Mouse (Mus musculus) forebrain, embryonic 14.5 days (tissue): ENCODE results near the gene Tspo2. TPM values are rescaled to one million over a fixed set of nuclear protein-coding genes. Genes with fewer than 3 reads are reported as not detected.

ENCODE experiments used
- ATAC-seq: fragments of 200-750 bp; cut with Nextera tagmentation; 2 replicates; pipeline ENCODE4 v1.8.0; 2017; ENCODE audit warnings: mild to moderate bottlenecking, moderate library complexity
- DNase-seq: peaks from one replicate; pipeline ENCODE4 v3.0.0-alpha.2; 2015; ENCODE audit warnings: low spot score
- H3K27ac ChIP-seq: fragments of 300-500 bp; sonication (generic); 2 replicates; pipeline ENCODE4 v1.5.1; 2014; ENCODE audit warnings: low read depth, mild to moderate bottlenecking, control low read depth, low read length, moderate library complexity
- H3K27me3 ChIP-seq: fragments of 300-500 bp; sonication (generic); replicated peaks from 2 replicates; pipeline ENCODE4 v1.6.1; 2014; ENCODE audit warnings: low read length, control low read depth, mixed read lengths; ENCODE audit not compliant: control insufficient read depth, insufficient read depth
- H3K36me3 ChIP-seq: fragments of 300-500 bp; sonication (generic); 2 replicates; pipeline ENCODE4 v1.6.1; 2014; ENCODE audit warnings: low read length, control low read depth; ENCODE audit not compliant: control insufficient read depth, insufficient read depth
- H3K4me1 ChIP-seq: fragments of 300-500 bp; sonication (generic); 2 replicates; pipeline ENCODE4 v1.6.1; 2014; ENCODE audit warnings: antibody characterized with exemption, low read length, control low read depth; ENCODE audit not compliant: control insufficient read depth, insufficient read depth
- H3K4me2 ChIP-seq: fragments of 300-500 bp; sonication (generic); 2 replicates; pipeline ENCODE4 v1.6.1; 2014; ENCODE audit warnings: mild to moderate bottlenecking, control low read depth, low read length
- H3K4me3 ChIP-seq: fragments of 300-500 bp; sonication (generic); 2 replicates; pipeline ENCODE4 v1.5.1; 2014; ENCODE audit warnings: low read depth, low read length, control low read depth
- H3K9ac ChIP-seq: fragments of 300-500 bp; sonication (generic); 2 replicates; pipeline ENCODE4 v1.6.1; 2014; ENCODE audit warnings: mild to moderate bottlenecking, low read length, control low read depth, moderate library complexity
- H3K9me3 ChIP-seq: fragments of 300-500 bp; sonication (generic); replicated peaks from 2 replicates; pipeline ENCODE4 v1.6.1; 2016; ENCODE audit warnings: low read length, control low read depth, mixed read lengths; ENCODE audit not compliant: control insufficient read depth
- WGBS: fragments of 180-500 bp; shearing (Covaris S2); extraction: QIAGEN DNeasy Blood & Tissue Kit; methylation state at CpG from one replicate; pipeline ENCODE4 v1.1.7; 2014; 5-methylcytosine and 5-hydroxymethylcytosine counted together
- polyA plus RNA-seq: library from polyadenylated mRNA; unstranded; fragments of >200 nt; fragmentation: Nextera tagmentation; extraction: Ambion mirVana; gene quantifications from 2 replicates; pipeline ENCODE4 v1.2.1, GENCODE M21; 2014

Tspo2 gene
- polyA plus RNA-seq, 1 experiment from 2014 or later = 1.6 TPM

DNA sequence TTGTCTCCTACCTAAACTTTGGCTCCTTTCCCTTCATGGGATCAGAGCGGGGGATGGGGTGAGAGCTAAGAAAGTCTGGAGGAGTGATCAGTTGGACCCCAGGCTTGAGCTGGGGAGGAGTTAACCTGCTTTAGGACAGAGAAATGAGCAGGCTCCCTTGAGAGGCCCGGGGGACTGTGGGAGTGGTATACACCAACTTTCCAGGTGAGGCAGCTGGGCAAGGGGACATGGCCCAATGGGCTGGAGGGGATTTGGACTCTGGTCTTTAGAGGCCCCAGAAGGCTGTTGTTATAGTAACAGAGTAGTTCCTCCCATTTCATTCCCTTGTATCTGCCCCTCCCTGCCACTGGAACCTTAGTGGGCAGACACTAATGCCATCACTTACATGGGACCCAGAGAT lies 4.6 kb upstream of the Tspo2 start:
- no peak overlapping the region for H3K4me3 ChIP-seq
- no peaks in the 10 kb centered on the region for H3K36me3 ChIP-seq
- DNase-seq (no peak), ATAC-seq (no peak)
- 91% methylated on average over 2 of the region's 2 CpGs for WGBS
- H3K27me3 ChIP-seq = no peaks in the 10 kb centered on the region
- H3K27ac ChIP-seq = no peak overlapping the region
- peaks cover 4% of the 10 kb centered on the region; the same call in 1 of the 2 replicates for H3K4me1 ChIP-seq
- H3K9me3 ChIP-seq = no peaks in the 10 kb centered on the region
- H3K9ac ChIP-seq = no peak overlapping the region
- H3K4me2 ChIP-seq = no peak overlapping the region

DNA sequence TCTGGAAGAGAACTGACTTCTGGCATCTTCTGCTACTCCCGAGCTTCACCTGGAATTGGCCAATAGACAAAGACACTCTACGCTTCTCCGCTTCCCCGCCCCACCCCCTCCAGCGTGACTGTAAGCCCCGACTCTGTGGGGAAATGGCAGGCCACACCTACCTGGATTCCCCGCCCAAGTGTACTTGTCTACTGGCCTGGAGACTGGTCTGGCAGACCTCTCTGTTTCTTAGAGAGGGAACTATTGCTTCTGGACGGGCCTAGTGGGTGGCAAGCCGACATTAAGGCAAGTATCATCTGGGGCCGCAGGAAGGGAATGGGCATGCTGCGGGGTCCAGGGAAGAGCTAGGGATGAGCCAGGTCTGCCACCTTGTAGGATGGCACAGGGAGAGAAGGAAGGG lies 3.4 kb upstream of the Tspo2 start, which contains the start of gene Unc5cl:
Gene Unc5cl, plus strand, starts transcription at position 214 of the 400 bp plus-strand sequence.
- no peak within 1 kb of the TSS for H3K4me2 ChIP-seq
- WGBS = 52% methylated on average over 11 of the region's 11 CpGs
- ATAC-seq (no peak), DNase-seq (no peak)
- no peaks in the 10 kb centered on the region for H3K9me3 ChIP-seq
- H3K27ac ChIP-seq = no peak within 1 kb of the TSS
- H3K4me3 ChIP-seq = no peak within 1 kb of the TSS
- H3K4me1 ChIP-seq = peaks cover 4% of the 10 kb centered on the region; the same call in 1 of the 2 replicates
- H3K9ac ChIP-seq = no peak within 1 kb of the TSS
- no peaks in the 10 kb centered on the region for H3K36me3 ChIP-seq
- H3K27me3 ChIP-seq = no peaks in the 10 kb centered on the region

DNA sequence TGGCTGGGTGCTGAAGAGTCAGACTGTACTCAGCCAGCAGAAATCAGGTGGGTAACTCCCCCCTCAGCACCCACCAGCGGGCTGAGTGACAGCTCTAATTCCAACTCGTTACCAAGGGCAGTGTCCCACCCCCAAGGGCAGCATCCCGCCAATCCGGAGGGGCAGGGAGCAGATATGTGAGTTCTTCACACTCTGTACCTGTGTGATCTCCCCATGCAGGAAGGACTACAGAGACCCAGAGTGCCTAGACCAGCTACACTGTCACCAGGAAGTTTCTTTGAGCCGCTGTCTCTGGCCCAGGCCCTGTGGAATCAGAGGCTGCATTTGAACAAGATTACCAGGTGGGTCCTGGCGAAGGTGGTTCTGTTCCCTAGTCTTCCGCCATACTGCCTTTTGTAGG lies 2.9 kb upstream of the Tspo2 start:
- DNase-seq = no peak
- H3K9ac ChIP-seq = no peak overlapping the region
- H3K4me2 ChIP-seq = no peak overlapping the region
- no peak for ATAC-seq
- no peaks in the 10 kb centered on the region for H3K36me3 ChIP-seq
- 53% methylated on average over 7 of the region's 7 CpGs for WGBS
- H3K27ac ChIP-seq = no peak overlapping the region
- H3K27me3 ChIP-seq = no peaks in the 10 kb centered on the region
- H3K4me1 ChIP-seq = peaks cover 4% of the 10 kb centered on the region; the same call in 1 of the 2 replicates
- no peak overlapping the region for H3K4me3 ChIP-seq
- H3K9me3 ChIP-seq = no peaks in the 10 kb centered on the region

DNA sequence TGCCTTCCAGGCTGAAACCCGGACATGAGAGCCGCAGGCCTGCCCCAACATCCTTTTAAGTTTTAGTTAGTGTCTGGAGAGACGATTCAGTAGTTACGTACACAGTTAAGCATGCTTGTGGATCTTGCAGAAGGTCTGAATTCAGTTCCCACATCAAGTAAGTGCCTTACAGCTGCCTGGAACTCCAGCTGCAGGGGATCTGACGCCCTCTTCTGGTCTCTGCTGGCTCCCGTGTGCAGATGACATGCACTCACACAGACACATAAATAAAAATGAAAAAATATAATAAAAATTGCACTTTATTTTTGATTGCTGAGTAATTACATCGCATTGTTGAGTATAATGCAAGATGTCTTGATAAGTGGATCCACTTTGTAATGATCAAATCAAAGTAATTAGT lies 2.2 kb upstream of the Tspo2 start:
- no peaks in the 10 kb centered on the region for H3K27me3 ChIP-seq
- no peak overlapping the region for H3K4me2 ChIP-seq
- no peak overlapping the region for H3K4me3 ChIP-seq
- DNase-seq = no peak
- no peak overlapping the region for H3K9ac ChIP-seq
- H3K36me3 ChIP-seq = no peaks in the 10 kb centered on the region
- H3K27ac ChIP-seq = no peak overlapping the region
- H3K4me1 ChIP-seq = peaks cover 4% of the 10 kb centered on the region; the same call in 1 of the 2 replicates
- 72% methylated on average over 7 of the region's 7 CpGs for WGBS
- no peak for ATAC-seq
- no peaks in the 10 kb centered on the region for H3K9me3 ChIP-seq

DNA sequence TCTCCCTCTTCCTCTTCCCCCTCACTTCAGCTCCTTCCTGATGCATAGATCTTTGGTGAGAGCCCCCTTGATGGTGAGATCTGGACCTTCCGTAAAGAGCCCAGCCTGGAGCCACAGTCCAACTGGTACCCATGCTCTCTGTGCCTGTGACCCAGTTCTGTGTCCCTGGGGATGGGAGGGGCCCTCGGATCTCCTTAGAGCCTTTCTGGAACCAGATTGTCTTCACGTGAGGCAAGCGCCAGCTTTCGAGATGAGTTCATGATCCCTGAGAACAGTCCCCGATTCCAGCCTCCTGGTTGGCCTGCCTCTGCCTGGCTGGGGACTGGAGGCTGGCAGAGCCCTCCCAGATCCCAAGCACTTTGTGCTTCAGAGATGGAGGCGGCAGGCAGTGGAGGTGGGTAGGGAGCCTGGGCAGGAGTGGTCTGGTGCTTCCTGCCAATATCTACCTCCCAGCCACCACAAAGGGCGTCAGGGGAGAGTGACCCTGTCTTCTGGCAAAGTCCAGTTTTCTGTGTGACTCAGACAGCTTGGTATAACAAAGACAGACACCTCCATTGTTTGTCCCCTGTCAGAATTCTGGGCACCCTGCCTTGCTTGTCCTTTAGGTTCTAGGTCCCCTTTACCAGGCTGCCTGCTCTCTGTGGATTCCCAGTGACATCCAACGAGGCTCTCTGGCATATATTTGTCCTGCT lies 577 bp upstream of the Tspo2 start:
- H3K9me3 ChIP-seq = no peaks in the 10 kb centered on the region
- peaks cover 4% of the 10 kb centered on the region; the same call in 1 of the 2 replicates for H3K4me1 ChIP-seq
- WGBS = 67% methylated on average over 9 of the region's 9 CpGs
- no peaks in the 10 kb centered on the region for H3K27me3 ChIP-seq
- no peaks in the 10 kb centered on the region for H3K36me3 ChIP-seq
- H3K4me2 ChIP-seq = no peak overlapping the region
- H3K4me3 ChIP-seq = no peak overlapping the region
- no peak overlapping the region for H3K27ac ChIP-seq
- ATAC-seq (no peak), DNase-seq (no peak)
- H3K9ac ChIP-seq = no peak overlapping the region; the same call in 1 of the 2 replicates

DNA sequence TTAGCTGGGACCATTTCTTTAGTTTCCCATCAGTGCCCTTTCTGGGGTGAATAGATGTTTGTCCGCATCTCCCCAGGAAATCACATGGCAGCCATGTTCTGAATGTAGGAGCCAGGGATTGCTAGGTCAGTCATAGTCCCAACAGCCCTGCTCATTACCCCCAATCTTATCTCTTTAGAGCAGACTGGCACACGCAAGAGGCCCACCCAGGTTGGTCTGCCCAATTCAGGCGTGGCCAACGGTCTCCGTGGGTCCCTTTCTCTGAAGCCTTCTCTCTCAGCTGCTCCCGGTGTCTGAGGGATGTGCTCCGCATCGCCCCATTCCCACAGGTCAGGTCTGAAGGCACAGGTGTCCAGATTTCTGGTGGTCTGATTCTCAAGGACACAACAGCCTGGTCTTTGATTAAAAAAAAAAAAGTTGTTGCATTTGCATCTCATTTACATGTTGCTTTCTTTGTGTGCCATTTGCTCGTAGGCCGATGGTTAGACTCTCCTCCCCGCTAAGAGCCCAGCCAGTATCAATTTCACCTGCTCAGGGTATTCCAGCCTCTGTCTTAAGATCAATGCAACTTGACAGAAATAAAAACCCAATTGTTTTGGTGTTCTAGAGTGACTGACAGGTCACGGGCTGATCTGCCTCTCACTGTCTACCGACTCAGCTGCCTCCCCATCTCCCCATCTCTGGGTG lies 513 bp downstream of the Tspo2 start:
- no peaks in the 10 kb centered on the region for H3K36me3 ChIP-seq
- H3K4me3 ChIP-seq = no peak overlapping the region
- no peaks in the 10 kb centered on the region for H3K27me3 ChIP-seq
- peaks cover 4% of the 10 kb centered on the region; the same call in 1 of the 2 replicates for H3K4me1 ChIP-seq
- ATAC-seq (no peak), DNase-seq (no peak)
- H3K9ac ChIP-seq = no peak overlapping the region
- no peak overlapping the region for H3K27ac ChIP-seq
- no peak overlapping the region for H3K4me2 ChIP-seq
- 68% methylated on average over 13 of the region's 13 CpGs for WGBS
- H3K9me3 ChIP-seq = no peaks in the 10 kb centered on the region

DNA sequence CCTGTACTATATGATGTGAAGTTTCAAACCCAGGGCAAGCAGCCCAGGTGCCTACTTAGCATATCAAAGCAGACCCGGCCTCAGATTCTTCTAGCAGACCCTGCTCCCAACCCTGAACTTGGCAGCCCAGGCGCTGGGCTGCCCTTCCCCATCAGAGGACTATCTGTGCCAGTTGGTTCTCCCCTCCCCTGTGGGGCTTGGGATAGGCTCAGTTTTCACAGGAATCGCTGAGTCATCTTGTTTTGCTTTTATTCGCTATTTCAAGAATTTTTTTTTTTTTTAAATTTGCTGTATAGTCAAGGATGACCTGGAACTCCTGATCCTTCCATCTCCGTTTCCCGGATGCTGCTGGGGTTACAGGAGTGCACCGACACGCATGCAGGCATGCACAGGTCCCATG lies 3.6 kb downstream of the Tspo2 start:
- WGBS = 79% methylated on average over 8 of the region's 8 CpGs
- Histone ChIP-seq H3K4me2 (no peak overlapping the region), H3K4me3 (no peak overlapping the region), H3K27me3 (no peaks in the 10 kb centered on the region), H3K36me3 (no peaks in the 10 kb centered on the region), H3K27ac (no peak overlapping the region), H3K9ac (no peak overlapping the region), H3K4me1 (peaks cover 4% of the 10 kb centered on the region; the same call in 1 of the 2 replicates), H3K9me3 (no peaks in the 10 kb centered on the region)
- no peak for DNase-seq
- no peak for ATAC-seq

GRCm38 (mm10) chr17:48443542-48444145 lies 7.7 kb downstream of the Tspo2 start:
- WGBS = 55% methylated on average over 16 of the region's 16 CpGs
- H3K27ac ChIP-seq = no peak overlapping the region
- H3K4me2 ChIP-seq = no peak overlapping the region
- H3K9me3 ChIP-seq = no peaks in the 10 kb centered on the region
- H3K36me3 ChIP-seq = no peaks in the 10 kb centered on the region
- H3K4me3 ChIP-seq = no peak overlapping the region
- no peaks in the 10 kb centered on the region for H3K27me3 ChIP-seq
- no peak overlapping the region for H3K9ac ChIP-seq
- ATAC-seq = no peak
- DNase-seq = no peak
- H3K4me1 ChIP-seq = no peaks in the 10 kb centered on the region
